Mouse (Mus musculus) embryonic facial prominence, embryonic 11.5 days (tissue): ENCODE measurements at regions not wholly inside any gene's neighbourhood (a gene's known extent, or its start where the extent isn't known, plus 50 kb on each side); places are given as distances from the start of the nearest gene placed in this dataset.
A peak's percentile ranks its signal among the peaks of the same experiment; 100 is the strongest.
"Not testable (repeated sequence)": the region's sequence is repeated elsewhere in the genome, so short reads cannot be mapped to it uniquely, and the experiment has no call there.

Experiments used
- ATAC-seq: fragments of 200-750 bp; cut with Nextera tagmentation; replicated peaks from 2 replicates; pipeline ENCODE4 v1.8.0; 2017; ENCODE audit warnings: low read depth; ENCODE audit not compliant: insufficient number of reproducible peaks, low FRiP score, low TSS enrichment
- DNase-seq: peaks from one replicate; pipeline ENCODE4 v3.0.0-alpha.2; 2015; ENCODE audit warnings: low spot score
- H3K27ac ChIP-seq: fragments of 300-500 bp; sonication (generic); replicated peaks from 2 replicates; pipeline ENCODE4 v1.5.1; 2014; ENCODE audit warnings: mild to moderate bottlenecking, low read depth, low read length, control low read depth
- H3K27me3 ChIP-seq: fragments of 300-500 bp; sonication (generic); 2 replicates; pipeline ENCODE4 v1.6.1; 2014; ENCODE audit warnings: mild to moderate bottlenecking, low read length, moderate library complexity, mixed read lengths; ENCODE audit not compliant: control insufficient read depth, insufficient read depth
- H3K36me3 ChIP-seq: fragments of 300-500 bp; sonication (generic); replicated peaks from 2 replicates; pipeline ENCODE4 v1.6.1; 2014; ENCODE audit warnings: low read depth, mild to moderate bottlenecking, low read length, moderate library complexity, mixed read lengths; ENCODE audit not compliant: control insufficient read depth, insufficient read depth
- H3K4me1 ChIP-seq: fragments of 300-500 bp; sonication (generic); 2 replicates; pipeline ENCODE4 v1.6.1; 2014; ENCODE audit warnings: low read length, mixed read lengths; ENCODE audit not compliant: control insufficient read depth, insufficient read depth
- H3K4me2 ChIP-seq: fragments of 300-500 bp; sonication (generic); 2 replicates; pipeline ENCODE4 v1.6.1; 2014; ENCODE audit warnings: low read depth, mild to moderate bottlenecking, control low read depth, low read length, moderate library complexity
- H3K4me3 ChIP-seq: fragments of 300-500 bp; sonication (generic); 2 replicates; pipeline ENCODE4 v1.5.1; 2014; ENCODE audit warnings: low read depth, low read length, control low read depth
- H3K9ac ChIP-seq: fragments of 300-500 bp; sonication (generic); replicated peaks from 2 replicates; pipeline ENCODE4 v1.6.1; 2014; ENCODE audit warnings: mild to moderate bottlenecking, control low read depth, low read length
- H3K9me3 ChIP-seq: fragments of 300-500 bp; sonication (generic); replicated peaks from 2 replicates; pipeline ENCODE4 v1.6.1; 2016; ENCODE audit warnings: mild to moderate bottlenecking, low read length, inconsistent platforms, mixed read lengths; ENCODE audit not compliant: control insufficient read depth
- WGBS: fragments of 180-500 bp; shearing (Covaris S2); extraction: QIAGEN DNeasy Blood & Tissue Kit; methylation state at CpG from one replicate; pipeline ENCODE4 v1.1.7; 2014; 5-methylcytosine and 5-hydroxymethylcytosine counted together

- WGBS, result 91% methylated on average over 7 of the region's 7 CpGs
These were observed 447.5 kb downstream of the Kcnt2 start for GRCm38 (mm10) chr1:140693482-140693881.

GRCm38 (mm10) chr1:140730189-140730588, 484.2 kb downstream of the Kcnt2 start:
- Histone ChIP-seq H3K9ac (no peak overlapping the region), H3K4me3 (no peak overlapping the region), H3K27me3 (no peaks in the 10 kb centered on the region), H3K4me1 (no peaks in the 10 kb centered on the region), H3K4me2 (no peak overlapping the region), H3K36me3 (no peaks in the 10 kb centered on the region), H3K27ac (no peak overlapping the region), H3K9me3 (no peaks in the 10 kb centered on the region)
- DNase-seq (no peak), ATAC-seq (no peak)
- 94% methylated on average over 1 of the region's 1 CpGs for WGBS

More at GRCm38 (mm10) chr1:140693482-140693881, 447.5 kb downstream of the Kcnt2 start:
- DNase-seq (no peak), ATAC-seq (no peak)
- Histone ChIP-seq H3K4me1 (no peaks in the 10 kb centered on the region), H3K4me2 (no peak overlapping the region), H3K4me3 (no peak overlapping the region), H3K9me3 (no peaks in the 10 kb centered on the region), H3K36me3 (no peaks in the 10 kb centered on the region), H3K9ac (no peak overlapping the region), H3K27ac (no peak overlapping the region), H3K27me3 (no peaks in the 10 kb centered on the region)

- WGBS, result 38% methylated on average over 3 of the region's 3 CpGs
- peak; percentile 40 for DNase-seq
- no peak overlapping the region for H3K27ac ChIP-seq
- no peaks in the 10 kb centered on the region for H3K9me3 ChIP-seq
- H3K27me3 ChIP-seq, result no peaks in the 10 kb centered on the region
- no peak overlapping the region for H3K4me2 ChIP-seq
- no peaks in the 10 kb centered on the region for H3K36me3 ChIP-seq
- no peak overlapping the region for H3K9ac ChIP-seq
- no peak overlapping the region for H3K4me3 ChIP-seq
- no peaks in the 10 kb centered on the region for H3K4me1 ChIP-seq
- no peak; the same call in 1 of the 2 replicates for ATAC-seq
These were observed 493.2 kb downstream of the Kcnt2 start for GRCm38 (mm10) chr1:140739001-140739728.

GRCm38 (mm10) chr1:140740081-140740480, 494.1 kb downstream of the Kcnt2 start:
- H3K27ac ChIP-seq, result no peak overlapping the region
- no peak overlapping the region for H3K9ac ChIP-seq
- H3K27me3 ChIP-seq, result no peaks in the 10 kb centered on the region
- ATAC-seq (no peak), DNase-seq (no peak)
- H3K36me3 ChIP-seq, result no peaks in the 10 kb centered on the region
- no peak overlapping the region for H3K4me3 ChIP-seq
- H3K9me3 ChIP-seq, result no peaks in the 10 kb centered on the region
- WGBS, result 54% methylated on average over 1 of the region's 1 CpGs
- no peak overlapping the region for H3K4me2 ChIP-seq
- H3K4me1 ChIP-seq, result no peaks in the 10 kb centered on the region

GRCm38 (mm10) chr1:140748011-140748410, 502.1 kb downstream of the Kcnt2 start:
- Histone ChIP-seq H3K27ac (no peak overlapping the region), H3K9ac (no peak overlapping the region), H3K36me3 (no peaks in the 10 kb centered on the region), H3K27me3 (no peaks in the 10 kb centered on the region), H3K4me2 (no peak overlapping the region), H3K9me3 (no peaks in the 10 kb centered on the region), H3K4me1 (no peaks in the 10 kb centered on the region), H3K4me3 (no peak overlapping the region)
- DNase-seq (peak; percentile 4), ATAC-seq (no peak)
- 16% methylated on average over 3 of the region's 3 CpGs for WGBS

- Histone ChIP-seq H3K27me3 (no peaks in the 10 kb centered on the region), H3K27ac (no peak overlapping the region), H3K36me3 (no peaks in the 10 kb centered on the region), H3K9me3 (no peaks in the 10 kb centered on the region), H3K4me3 (no peak overlapping the region), H3K9ac (no peak overlapping the region), H3K4me2 (no peak overlapping the region), H3K4me1 (no peaks in the 10 kb centered on the region)
- DNase-seq, result no peak
- no peak for ATAC-seq
- whole genome bisulfite sequencing, result 90% methylated on average over 1 of the region's 1 CpGs
These were observed 519.9 kb downstream of the Kcnt2 start for GRCm38 (mm10) chr1:140765906-140766305.

- 70% methylated on average over 4 of the region's 4 CpGs for WGBS
- ATAC-seq, result not testable (repeated sequence)
These were observed 527.8 kb downstream of the Kcnt2 start for GRCm38 (mm10) chr1:140773769-140774168.

GRCm38 (mm10) chr1:140810170-140810569, 564.2 kb downstream of the Kcnt2 start:
- no peak overlapping the region for H3K4me2 ChIP-seq
- H3K27ac ChIP-seq, result no peak overlapping the region
- 85% methylated on average over 5 of the region's 5 CpGs for WGBS
- no peaks in the 10 kb centered on the region for H3K9me3 ChIP-seq
- H3K4me3 ChIP-seq, result no peak overlapping the region
- H3K36me3 ChIP-seq, result no peaks in the 10 kb centered on the region
- no peaks in the 10 kb centered on the region for H3K4me1 ChIP-seq
- no peak overlapping the region for H3K9ac ChIP-seq
- DNase-seq, result no peak
- ATAC-seq, result peak; percentile 67; the same call in 1 of the 2 replicates
- H3K27me3 ChIP-seq, result no peaks in the 10 kb centered on the region

More at GRCm38 (mm10) chr1:140773769-140774168, 527.8 kb downstream of the Kcnt2 start:
- H3K27ac ChIP-seq, H3K4me3 ChIP-seq, H3K4me1 ChIP-seq, H3K4me2 ChIP-seq, H3K27me3 ChIP-seq, H3K9me3 ChIP-seq, DNase-seq, H3K9ac ChIP-seq, H3K36me3 ChIP-seq: not testable (repeated sequence)
